Mouse (Mus musculus) telencephalon, adult 2 months (tissue): ENCODE measurements around the gene Fbxo33.
"Not testable (repeated sequence)": the region's sequence is repeated elsewhere in the genome, so short reads cannot be mapped to it uniquely, and the experiment has no call there.

ENCODE experiments used
- DNase-seq: peaks from one replicate; pipeline ENCODE4 v3.0.0-alpha.2; 2011; ENCODE audit warnings: low read depth, low spot score

Fbxo33 gene

GRCm38 (mm10) chr12:59219325-59220225, at the start of gene Fbxo33:
Gene Fbxo33 (minus strand): TSS chr12:59219725.
- DNase-seq, result peak; percentile 95

DNA sequence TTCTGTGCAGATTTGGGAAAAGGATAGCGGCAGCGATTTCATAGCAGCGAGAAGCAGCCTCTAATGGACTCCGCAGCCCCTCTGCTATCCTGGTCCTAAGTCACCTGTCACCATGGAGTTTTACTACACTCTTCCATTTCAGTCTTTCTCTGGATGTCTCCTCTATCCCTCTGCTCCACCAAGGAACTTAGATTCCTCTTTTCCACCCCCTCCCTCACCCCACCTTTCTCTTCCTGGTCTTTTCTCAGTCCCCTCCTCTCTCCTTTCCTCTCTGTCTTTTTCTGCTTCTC, 46.4 kb upstream of the Fbxo33 start:
- no peak for DNase-seq

GRCm38 (mm10) chr12:59265207-59265941, 45.8 kb upstream of the Fbxo33 start:
- peak; percentile 64 for DNase-seq

DNA sequence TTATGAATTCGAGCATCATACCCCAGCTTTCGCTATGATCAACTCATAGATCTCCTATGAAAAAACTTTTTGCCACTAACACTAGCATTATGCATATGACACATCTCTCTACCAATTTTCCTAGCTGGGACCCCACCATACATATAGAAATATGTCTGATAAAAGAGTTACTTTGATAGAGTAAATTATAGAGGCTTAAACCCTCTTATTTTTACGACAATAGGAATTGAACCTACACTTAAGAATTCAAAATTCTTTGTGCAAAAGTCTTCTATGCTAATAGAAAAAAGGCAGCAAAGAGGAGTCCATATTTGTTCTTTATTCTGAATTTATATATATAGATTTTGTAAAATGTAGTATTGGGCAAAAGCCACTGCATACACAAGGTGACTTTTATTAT, 43.3 kb upstream of the Fbxo33 start:
- DNase-seq, result no peak

DNA sequence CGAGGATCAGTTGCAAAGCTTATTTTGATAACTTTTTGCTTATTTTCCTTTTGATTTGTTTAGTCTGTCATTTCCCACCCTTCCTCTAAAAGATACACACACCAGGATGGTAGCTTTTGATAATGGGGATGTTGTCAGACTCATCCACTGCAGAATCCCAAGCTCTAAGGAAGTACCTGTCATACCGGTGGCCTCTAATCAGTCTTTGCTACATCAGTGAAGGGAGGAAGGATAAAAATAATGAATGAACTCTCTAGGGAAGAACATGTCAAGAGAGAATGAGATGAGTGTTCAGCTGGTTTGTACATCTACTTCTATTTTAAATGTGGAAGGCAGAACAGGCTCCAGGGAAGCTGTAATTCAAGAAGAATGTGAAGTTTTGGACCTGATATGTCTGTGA, 41.3 kb upstream of the Fbxo33 start:
- no peak for DNase-seq

DNA sequence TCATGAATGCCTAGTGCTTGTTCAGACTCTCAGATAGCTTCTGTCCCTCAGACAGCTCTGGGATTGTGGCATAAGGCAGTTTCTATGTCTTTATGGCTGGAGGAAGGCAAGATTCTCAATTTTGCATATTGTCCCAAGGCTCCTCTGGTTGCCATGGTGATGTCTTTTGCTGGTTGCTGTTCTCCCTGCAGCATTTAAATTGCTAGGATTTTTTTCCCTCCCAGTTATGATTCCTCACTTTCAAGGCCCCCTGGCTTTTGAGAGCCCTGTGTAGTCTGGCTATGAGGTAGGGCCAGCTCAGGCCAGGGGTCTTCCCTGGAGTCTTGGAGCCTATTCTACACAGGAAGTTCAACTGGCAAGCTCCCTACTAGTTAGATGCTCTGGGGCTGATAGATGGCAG, 40.8 kb upstream of the Fbxo33 start:
- peak; percentile 75 for DNase-seq

DNA sequence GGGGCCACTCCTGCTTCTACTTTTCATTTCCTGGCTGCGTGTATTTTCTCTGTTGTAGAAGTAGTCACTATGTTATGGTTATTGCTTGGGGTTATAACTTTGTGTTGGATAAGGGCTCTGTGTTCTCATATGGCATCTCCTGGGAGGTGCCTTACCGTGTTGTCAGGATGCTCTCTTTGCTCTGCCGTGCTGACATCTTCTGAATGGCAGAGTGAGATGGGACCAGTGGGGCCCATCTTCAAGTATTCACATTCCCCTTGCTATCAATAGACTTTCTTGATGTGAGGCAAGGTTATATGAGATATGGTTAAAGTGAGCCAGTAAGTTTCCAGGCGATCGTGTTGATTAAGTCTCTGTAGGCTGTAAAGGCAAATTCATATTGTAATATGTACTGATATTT, 39.5 kb upstream of the Fbxo33 start:
- DNase-seq, result no peak

DNA sequence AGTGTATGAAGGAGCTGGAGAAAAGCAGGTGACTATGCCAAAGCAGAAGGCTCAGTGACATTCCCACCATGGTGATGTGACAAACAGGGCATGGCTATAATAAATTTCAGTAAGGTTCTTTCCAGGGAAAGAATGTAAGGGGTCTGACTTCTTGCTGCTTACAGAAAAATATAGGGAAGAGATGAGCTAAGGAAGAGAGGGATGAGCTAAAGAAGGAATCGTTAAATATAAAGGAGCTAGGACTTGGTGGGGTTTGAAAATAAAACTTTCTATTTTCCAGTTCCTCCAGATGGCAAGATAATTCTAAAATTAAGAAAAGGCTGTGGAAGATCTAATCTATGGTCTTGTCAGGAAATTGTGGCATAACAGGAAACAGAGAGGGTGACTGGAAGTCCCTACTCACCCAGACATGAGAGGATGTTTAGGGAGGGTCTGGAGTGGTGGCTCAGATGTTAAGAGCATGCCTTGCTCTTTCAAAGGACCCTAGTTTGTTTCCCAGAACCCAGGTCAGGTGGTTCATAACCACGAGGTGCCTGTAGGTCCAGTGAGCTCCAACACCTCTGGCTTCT, 30.8 kb upstream of the Fbxo33 start:
- no peak for DNase-seq

DNA sequence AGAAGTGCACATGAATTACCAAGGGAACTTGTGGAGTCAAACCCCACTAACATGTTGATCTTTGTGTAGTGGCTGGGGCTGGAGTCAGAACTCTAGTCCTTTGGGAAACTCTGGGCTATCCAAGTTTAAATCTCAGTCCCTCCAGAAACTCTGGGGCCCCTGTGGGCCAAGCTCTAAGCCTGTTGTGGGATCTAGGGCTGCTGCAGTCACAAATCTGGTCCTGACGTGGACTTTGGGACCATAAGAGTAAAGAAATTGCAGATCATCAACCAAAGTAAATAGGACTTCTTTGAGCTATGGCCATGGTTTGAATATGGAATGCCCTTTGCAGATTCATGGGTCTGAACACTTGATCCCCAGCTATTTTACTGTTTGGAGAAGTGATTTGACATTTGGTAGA, 29.4 kb upstream of the Fbxo33 start:
- DNase-seq, result no peak

GRCm38 (mm10) chr12:59241031-59241430, 21.5 kb upstream of the Fbxo33 start:
- DNase-seq, result not testable (repeated sequence)

GRCm38 (mm10) chr12:59238434-59238833, 18.9 kb upstream of the Fbxo33 start:
- DNase-seq, result no peak

DNA sequence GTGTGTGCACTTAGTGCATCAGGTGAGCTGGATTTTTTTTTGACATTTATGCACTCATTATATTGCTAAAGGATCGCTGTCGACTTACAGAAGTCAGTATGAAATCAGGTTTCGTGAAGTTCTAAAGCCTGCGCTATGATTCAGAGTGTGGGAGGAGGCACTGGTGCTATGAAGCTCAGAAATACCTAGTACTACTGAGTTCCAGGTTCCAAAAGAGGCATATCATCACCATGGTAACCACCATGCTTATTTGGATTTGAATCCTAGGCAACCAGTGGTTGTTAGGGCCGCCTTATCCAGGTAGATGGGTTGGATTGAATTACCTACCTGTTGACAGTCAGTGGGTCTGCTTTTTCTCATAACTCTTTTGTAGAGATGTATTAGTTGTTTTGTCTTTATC, 8.9 kb upstream of the Fbxo33 start:
- peak; percentile 93 for DNase-seq

DNA sequence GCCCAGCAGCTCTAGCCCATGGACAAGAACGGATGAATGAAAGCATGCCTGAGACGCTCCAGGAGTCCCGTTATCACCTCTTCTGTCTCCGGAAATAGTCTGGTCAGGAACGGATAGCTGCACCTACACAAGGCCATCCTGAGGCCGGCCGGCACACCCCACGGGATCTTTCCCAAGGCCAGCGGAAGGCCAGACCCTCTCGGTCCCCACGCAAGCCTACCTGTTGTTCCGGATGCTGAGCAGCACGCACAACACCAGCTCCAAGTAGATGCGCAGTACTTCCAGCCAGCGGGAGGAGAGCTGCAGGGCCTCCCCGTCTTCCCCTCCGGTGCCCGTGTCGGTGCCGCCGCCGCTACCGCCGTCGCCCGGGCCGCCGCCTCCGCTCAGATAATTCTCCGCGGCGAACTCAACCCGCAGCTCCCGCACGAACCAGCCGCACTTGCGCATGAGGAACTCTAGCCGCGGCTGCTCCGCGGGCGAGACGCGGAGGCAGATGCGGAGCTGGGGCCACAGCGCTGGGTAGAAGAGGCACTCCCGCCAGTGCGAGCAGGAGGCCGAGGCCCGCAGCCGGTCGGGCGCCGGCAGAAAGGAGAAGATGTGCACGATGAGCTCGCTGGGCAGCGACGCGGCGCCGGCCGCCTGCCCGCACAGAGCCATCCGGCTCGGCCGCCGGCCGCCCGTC, 744 bp downstream of the Fbxo33 start:
- DNase-seq, result no peak

DNA sequence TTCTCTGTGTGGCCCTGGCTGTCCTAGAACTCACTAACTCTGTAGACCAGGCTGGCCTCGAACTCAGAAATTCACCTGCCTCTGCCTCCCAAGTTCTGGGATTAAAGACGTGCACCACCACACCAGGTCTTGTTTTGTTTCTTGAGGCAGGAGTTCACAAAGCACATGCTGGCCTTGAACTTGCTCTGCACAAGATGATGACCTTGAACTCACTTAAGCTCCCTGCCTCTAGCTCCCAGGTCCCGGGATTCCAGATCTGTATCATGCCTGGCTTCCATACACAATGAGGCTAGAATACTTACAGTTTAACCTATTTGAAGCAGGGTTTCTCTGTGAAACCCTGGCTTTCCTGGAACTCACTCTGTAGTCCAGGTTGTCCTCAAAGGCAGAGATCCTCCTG, 2.2 kb downstream of the Fbxo33 start:
- no peak for DNase-seq

DNA sequence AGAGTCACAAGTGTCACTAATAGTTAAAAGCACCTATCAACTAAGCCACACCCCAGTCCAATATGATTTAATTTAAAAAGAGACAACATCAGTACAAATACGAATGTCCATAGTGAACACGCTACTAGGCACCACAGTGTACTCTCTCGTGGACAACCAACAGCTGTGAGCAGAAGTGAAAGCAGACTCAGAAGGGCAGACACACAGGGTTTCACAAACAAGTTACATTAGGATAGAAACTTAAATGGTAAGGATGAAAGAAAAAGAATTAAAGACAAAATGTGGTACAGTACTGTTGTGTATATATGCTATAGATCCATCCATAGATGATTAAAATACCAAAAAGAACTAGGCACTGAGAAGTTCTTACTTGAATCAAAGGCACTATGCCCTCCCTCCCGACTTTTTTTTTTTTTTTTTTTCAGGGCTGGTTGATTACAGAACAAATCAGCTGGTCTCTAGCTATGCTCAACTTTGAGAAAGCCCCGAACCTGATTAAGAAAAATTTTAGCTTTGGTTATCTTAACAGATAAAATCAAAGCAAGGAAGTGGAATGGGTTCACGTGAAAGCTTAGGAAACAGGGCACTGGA, 2.8 kb downstream of the Fbxo33 start:
- no peak for DNase-seq

- DNase-seq, result no peak
Measured at GRCm38 (mm10) chr12:59216176-59216575, 3.3 kb downstream of the Fbxo33 start.

- DNase-seq, result no peak
Measured at GRCm38 (mm10) chr12:59207814-59208213, 11.7 kb downstream of the Fbxo33 start.

DNA sequence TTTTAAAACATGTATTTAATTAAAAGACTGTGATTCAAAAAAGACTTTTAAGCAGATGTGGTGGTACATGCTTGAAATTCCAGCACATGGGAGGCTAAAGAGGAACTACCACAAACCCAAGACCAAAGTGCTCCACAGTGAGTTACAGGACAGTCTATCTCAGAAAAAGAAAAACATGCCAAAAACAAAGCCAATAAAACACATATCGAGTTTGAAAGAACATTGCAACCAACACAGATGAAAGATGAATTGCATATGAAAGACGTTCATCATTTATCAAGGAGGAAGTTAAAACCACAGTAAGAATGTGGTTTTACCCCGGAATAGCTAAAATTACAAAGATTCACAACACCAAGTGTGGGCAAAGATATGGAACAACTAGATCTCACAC, 12.5 kb downstream of the Fbxo33 start:
- DNase-seq, result no peak

- DNase-seq, result no peak
Measured at GRCm38 (mm10) chr12:59206208-59206999, 13.1 kb downstream of the Fbxo33 start.

DNA sequence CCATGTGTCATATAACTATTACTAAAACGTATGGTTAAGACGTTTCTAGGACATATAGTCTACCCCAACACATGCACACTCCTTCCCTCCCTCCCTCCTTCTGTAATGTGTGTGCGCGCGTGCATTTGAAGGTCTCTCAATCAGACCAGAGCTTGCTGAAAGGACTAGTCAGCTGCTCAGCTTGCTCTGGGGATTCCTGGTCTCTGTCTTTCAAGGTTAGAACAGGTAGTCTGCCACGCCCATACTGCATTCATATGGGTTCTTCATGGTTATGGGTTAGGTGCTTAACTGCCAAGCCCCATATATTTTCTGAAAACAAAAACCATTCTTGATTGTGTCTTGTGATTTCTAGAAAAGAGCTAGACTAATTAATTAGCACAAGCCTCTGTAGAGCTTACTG, 14.0 kb downstream of the Fbxo33 start:
- DNase-seq, result no peak

GRCm38 (mm10) chr12:59199361-59199760, 20.2 kb downstream of the Fbxo33 start:
- DNase-seq, result no peak
